Mouse (Mus musculus) neural tube, embryonic 10.5 days (tissue): ENCODE data around the gene Plce1.

ENCODE experiments used
- DNase-seq: peaks from one replicate; pipeline ENCODE4 v3.0.0-alpha.2; 2017; ENCODE audit warnings: low spot score; ENCODE audit errors: extremely low spot score

The Plce1 gene

DNA sequence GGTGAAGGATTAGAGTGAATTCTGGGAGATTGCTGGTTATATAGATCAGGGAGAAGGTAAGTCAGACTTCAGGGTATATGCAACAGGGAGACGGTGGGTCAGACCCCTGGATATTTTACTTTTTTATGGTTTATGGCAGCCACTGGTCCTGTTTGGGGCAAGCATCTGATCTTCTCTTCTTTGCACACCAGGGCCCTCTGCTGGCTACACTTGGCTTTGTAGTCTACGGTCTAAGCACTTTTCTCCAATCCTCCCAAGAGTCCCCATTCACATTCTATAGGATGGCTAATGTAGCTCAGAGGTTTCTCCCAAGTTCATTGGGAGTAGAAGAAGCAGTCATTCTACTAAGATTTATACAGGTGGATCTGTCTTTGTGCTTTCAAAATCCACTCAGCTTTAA lies 228.5 kb downstream of the Plce1 start:
- DNase-seq, result no peak

DNA sequence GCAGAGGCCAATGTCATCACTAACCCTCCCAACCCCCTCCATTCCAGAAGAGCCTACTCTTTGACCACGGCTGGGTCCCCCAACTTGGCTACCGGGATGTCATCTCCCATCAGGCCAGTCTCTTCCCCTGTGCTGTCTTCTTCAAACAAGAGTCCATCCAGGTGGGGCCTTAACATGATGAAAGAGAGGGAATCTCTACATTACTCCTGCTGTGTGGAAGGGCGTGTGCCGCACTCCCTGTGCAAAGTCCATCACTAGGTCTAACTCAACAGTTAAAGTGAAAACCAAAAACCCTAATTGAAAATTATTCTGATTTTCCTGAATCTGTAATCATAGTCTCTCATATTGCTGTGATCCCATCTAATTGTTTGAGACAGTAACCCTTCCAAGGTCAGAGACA lies 240.9 kb downstream of the Plce1 start:
- no peak for DNase-seq

DNA sequence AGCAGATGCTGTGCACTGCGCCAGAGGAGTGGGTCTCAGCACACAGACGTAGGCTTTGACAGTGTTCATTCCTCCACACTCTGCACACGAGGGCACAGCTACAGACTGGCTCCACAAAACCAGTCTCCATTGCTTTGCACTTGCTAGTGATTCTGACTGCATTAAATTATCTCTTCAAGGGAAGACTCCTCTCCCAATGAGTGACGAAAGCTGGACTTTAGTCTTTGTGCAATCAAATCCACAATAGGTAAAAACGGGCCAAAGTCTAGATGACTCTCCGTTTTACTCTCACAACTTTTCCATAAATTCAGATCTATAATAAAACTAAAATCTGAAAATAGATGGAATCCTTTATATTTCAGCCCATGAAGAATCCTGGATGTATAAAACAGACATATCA lies 242.1 kb downstream of the Plce1 start:
- no peak for DNase-seq

DNA sequence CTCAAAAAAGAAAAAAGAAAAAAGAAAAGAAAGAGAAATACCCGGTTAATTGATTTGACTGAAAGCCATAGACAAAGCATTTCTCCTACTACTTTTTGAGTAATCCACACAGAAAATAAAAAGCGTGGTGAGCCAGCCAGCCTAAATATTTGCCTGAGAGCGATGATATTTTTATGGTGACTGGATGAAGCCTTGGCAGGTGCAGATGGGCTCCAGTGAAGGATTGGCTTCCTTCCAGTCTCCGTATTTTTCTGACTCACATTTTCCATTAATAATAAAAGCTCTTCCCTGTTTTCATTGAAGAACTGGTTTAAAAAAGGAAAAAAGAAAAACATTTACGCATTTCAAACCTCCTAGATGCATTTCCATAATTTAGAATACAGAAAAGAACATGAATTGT lies 243.1 kb downstream of the Plce1 start:
- DNase-seq, result no peak

DNA sequence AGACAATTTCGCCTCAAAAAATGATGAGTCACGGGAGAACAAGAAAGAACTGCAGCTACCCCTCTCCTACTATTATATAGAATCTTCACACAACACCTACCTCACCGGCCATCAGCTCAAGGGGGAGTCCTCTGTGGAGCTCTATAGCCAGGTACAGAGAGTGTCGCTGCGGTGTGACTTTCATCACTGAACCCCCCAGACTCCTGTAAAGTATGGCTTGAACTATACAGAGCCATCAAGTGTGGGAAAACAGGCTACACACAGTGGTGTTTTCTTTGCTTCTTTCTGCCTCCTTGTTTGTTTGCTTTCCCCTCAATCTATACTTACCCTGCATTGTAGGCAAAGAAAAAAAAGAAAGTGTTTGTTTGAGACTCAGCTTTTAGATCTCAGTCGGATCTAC lies 247.9 kb downstream of the Plce1 start:
- DNase-seq, result no peak

DNA sequence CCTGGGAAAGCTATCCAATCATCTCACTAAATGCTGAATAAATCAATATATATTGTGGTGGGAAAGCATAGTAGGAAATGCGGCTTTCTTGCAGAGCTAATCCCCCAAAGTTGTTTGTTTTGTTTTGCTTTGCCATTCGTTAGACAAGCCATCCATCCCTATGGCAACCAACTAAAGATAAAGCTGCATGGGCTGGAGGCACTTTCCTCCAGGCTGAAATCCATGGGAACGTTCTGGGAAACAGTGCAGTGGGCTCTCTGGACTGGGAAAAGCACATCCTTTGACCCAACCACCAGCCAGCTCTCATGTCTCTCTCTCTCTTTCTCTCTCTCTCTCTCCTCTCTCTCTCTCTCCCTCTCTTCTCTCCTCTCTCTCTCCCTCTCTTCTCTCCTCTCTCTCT lies 248.4 kb downstream of the Plce1 start:
- no peak for DNase-seq

DNA sequence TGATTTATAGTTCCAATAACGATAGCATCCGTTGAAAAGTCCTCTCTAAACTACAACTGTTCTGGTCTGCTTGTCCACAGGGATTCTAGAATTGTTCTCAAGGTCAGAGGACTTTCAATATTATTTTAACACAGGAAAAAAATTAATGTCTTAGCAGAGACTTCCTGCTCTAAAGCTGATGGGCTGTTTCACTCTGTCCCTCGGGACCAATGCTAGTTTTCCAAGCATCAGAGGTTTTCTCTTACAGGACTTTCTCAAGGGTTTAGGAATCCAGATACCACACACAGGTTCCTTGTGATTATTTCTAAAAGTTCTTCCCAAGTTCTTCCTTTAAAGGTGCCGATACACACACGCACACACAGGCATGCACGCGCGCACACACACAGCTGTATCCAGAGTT lies 263.6 kb downstream of the Plce1 start:
- no peak for DNase-seq

DNA sequence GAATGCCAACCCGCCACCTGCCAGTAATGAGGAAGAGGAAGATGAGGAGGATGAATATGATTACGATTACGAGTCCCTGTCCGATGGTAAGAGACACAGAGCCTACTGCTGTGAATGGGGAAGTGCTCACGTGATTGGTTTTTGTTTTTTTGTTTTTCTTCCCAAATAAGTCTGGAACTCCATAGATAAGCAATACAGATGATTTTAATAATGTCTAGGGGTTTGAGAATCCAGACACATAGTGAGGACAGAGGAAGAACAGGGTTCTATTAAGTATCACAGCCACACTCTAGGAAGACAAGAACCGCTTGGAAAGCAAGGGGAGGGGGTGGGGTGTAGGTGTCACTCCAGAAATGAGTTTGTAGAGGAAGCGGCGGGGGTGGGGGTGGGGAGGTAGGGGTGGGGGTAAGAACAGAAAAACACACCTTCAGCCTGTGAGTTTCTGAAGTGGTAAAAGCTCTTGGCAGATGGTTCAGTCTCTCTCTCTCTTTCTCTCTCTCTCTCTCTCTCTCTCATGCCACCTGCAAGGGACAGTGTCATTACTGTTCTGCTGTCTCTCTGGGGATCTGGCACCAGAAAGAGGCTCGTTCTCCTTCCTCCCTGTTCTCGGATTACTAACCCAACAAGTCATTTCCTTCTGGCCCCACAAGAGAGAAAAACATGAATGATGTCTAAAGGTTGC lies 265.0 kb downstream of the Plce1 start:
- no peak for DNase-seq

DNA sequence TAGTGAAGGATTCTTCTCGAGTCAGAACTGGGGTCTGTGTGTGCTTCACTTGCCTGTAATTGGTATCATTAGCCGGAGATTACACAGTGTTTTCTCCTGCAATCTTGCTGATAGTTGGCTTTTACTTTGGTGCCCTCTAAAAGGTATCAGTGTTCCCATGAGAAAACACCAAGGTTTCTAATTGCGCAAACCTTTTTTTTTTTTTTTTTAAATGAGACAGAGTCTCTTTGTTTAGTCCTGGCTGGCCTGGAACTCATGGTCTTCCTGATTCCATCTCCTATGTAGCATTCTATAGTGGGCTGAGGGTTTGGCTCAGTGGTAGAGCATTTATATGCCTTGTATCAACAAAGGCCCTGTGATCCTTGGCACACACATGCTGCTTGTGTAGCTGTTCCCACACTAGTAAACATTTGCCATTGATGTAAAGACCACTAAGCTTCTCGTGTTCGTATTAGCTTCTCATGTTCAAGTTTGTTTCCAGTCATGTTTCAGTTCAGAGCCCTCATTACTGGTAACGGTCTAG lies 265.6 kb downstream of the Plce1 start:
- DNase-seq, result no peak

DNA sequence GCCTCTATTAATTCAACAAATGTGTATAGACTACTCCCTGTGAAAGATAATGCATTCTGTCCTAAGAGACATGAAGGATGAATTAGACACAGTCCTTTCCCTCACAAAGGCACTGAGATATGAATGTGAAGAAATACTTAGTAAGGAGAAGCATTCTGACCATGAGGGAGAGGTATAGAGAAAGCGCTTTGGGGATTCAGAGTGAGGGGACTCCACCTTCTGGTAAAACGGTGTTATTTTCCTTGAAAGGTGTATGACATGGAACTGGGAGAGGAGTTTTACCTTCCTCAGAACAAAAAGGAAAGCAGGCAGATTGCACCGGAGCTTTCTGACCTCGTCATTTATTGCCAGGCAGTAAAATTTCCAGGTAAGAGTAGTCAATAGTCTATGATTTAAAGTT lies 269.3 kb downstream of the Plce1 start:
- DNase-seq, result no peak

DNA sequence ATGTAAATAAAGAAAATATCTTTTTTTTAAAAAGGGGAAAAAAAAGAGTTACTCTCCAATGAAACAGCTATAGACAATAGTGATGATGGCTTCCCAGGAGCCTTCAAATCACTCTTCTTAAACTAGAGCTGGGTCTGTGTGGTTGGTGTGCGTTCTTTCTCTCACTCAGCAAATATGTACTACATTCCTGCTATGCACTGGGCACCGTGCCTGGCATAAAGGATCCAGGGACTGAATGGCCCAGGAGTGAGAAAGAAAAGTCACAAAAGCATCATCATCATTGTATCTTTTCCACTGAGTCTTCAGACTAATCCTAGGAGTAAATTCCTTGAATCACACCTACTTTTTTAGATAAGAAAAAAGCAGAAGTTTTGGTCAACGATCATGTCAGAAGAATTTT lies 276.3 kb downstream of the Plce1 start:
- DNase-seq, result no peak

DNA sequence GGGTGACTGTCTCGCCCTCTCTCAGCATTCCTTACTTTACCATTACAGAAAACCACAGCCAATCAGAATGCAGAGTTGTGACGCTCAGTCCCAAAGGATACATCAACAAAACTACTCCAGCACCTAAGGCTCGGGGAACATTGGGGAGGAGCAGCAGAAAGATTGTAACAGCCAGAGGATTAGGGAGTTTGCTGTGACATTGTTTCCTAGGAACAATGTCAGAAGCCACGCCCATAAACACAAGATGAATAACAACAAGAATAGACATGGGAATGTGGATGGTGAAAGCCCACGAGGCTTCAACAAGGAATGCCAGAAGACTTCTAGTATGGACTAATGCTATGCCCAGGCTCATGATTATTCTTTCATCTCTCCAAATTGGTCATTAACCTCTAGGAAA lies 277.1 kb downstream of the Plce1 start:
- DNase-seq, result no peak

DNA sequence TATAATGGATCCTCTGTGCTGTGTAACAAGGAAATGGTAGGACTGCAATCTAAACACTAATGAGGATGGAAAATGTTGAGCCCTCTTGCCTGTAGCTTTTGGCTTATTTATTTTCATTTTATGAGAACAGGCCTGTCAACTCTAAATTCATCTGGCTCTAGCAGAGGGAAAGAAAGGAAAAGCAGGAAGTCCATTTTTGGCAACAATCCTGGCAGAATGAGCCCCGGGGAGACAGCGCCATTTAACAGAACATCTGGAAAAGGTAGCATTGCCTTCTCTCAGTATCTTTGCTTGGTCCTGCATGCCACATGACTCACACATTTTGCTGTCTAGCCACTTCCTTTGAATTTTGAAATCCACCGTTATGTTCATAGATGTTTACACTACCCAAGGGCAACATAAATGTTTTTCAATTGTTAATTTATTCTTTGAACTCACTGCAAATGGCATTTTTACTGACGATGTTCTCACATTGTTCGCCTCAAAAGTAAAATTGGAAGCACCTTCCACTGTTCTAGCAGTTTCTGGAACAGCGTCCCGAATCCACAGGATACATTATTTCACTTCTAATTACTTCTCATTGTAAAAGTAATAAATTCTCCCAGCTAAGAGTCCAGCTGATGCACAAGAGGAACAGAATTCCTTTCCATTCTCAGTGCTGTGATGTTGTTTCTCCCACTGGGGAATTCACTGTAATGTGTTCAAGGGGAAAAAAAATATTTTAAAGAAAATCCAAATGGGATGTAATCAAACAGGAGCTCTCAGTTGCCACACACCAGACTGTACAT lies 278.0 kb downstream of the Plce1 start:
- DNase-seq, result no peak

DNA sequence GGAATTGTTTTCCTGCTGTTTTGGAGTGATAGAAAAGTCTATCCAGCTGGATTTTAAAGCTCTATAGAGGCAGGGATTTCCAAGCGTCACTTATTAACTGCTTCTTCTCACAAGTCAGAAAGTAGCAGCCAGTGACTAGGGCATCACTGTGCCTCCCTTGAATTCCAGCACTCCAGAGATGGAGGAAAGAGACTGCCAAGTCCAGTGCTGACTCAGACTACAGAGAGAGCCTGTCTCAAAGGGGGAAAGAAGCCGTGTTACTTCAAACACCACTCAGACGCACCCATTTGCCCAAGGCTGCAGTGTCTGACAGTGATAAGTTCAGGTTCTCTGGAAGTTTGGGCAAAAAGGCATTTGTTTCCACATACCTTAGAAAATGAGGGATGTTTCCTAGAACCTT lies 279.5 kb downstream of the Plce1 start:
- DNase-seq, result no peak

DNA sequence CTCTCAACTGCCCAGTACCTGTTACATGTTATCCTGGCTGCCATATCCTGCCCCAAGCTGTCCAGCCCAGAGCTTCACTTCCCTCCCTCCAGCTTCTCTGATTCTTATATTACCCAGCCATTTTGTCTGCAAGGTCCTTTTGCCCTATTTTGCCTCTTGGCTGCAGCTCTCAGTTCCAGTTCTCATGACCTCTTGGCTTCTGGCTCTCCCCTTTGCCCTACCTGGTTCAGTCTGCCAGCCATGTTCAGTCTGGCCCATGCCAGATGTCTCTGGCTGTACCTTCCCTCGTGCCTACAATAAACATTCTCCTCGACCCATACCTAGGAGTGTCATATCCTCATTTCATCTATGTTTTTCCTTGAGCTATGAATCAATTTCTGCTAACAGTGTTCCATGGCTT lies 285.4 kb downstream of the Plce1 start:
- DNase-seq, result no peak

DNA sequence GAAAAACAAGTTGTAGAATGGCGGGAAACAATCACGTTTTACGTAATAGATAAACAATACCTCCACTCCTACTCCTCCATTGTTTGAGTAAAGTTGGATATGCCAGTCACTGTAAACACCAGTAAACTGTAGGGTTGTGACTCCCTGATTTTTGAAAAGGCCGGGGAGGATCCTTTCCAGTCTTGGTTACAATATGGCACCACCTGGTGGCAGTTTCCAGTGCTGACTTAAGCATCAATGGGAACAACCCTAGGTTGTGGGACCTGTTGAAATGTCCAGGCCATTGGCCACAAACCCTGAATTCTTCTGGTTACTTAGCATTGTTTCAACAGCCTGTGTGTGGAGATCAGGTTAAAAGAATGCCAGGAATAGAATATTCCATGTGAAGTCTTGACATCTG lies 294.6 kb downstream of the Plce1 start:
- peak; percentile 28 for DNase-seq

DNA sequence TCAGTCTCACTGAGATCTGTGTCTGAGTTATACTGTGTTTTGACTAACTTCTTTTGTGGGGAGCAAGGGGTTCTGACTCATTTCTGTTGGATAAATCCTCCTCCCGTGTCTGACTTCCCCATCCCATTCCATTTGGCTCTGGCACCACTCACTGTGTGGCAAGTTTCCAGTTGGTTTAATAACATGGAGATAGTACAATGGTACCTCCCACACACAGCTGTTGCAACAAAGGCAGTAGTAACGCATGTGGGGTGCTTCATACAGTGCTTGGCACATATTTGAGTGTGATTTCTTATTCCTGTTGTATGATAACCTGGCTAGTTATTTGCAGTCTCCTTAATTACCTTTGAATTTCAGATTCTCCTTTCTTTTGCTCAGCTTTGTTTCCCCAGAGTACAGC lies 297.9 kb downstream of the Plce1 start:
- no peak for DNase-seq

DNA sequence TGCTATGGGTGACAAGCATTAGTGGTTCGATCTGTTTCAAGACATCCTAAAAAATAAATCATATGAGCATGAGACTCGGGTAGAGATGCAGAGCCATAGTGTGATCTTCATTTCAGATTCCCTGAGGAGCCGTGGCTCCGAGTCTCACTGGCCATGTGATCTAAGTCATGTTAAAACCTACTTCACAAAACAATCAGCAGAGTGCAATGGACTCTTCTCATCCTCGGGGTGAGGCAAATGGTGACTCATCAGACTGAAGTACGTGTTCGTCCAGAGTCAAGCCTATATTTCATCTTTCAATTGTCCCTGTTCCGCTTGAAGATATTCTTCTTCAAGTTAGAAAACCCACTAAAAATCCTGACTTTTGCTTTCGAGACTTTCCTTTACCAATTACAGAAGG lies 302.6 kb downstream of the Plce1 start:
- DNase-seq, result no peak

DNA sequence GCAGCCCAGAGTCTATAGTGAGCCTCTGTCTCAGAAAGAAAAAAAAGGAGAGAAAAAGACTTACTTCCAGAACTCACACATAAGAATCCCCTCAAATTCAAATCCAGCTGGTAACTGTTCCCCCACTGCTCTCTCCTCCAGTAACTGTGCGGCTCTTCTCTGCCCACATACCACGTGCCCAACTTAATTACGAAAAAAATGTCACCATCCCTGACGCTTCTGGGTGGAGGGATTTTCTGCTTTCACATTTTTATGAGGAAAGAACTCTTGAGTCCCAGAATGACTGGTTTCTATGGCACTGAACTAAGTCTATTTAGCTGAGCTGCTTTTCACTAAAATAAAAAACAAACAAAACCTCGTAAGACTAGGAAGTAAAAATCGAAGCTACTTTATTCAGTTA lies 306.8 kb downstream of the Plce1 start:
- no peak for DNase-seq

DNA sequence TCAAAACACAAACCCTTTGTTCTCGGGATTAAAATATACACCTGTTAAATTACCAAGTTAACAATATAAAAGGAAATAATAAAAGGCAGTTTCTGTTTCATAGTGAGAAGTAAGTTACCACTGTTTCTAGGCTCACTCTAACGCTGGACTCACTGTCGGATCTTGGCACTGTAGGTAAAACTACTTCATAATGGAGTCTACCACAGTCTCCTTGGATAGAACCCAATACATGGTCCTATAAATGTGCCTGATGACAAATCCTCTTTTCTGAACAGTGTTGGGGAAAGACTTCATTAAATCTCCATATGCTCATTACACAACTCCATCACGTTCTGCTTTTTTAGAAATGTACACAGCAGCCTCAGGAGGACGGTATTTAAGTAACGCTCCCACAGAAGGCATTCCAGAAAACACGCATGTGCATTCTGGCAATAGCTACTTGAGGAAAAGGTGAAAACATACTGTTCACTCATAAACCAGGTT lies 312.7 kb downstream of the Plce1 start:
- DNase-seq, result no peak

DNA sequence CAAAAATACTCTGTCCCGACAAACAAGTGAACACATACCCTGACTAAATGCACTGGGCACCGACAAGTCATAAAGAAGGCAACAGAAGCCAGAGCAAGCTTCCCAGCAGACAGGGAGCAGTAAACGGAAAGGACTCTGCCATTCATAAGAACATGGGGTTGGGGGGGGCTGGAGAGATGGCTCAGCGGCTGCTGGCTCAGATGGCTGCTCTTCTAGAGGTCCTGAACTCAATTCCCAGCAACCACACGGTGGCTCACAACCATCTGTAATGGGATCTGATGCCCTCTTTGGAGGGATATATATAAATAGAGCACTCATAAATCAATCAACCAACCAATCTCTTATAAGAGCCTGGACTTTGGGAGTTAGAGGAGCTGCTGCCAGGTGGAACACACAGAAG lies 315.6 kb downstream of the Plce1 start:
- no peak for DNase-seq

DNA sequence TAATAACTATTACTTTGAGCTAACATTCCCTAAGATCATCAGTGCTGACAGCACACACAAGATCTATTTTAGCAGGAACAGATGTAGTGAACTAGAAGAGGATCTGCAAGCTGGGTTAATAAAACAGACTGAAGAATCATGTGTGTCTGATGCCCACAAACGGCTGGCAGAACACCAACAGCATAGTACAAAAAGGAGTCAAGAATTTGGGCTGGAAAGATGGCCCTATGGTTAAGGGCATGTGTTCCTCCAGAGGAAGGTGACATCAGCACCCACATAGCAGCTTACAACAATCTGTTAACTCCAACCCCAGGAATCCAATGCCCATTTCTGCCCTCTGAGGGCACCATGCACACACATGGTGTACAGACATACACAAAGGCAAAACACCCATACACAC lies 317.4 kb downstream of the Plce1 start:
- no peak for DNase-seq

DNA sequence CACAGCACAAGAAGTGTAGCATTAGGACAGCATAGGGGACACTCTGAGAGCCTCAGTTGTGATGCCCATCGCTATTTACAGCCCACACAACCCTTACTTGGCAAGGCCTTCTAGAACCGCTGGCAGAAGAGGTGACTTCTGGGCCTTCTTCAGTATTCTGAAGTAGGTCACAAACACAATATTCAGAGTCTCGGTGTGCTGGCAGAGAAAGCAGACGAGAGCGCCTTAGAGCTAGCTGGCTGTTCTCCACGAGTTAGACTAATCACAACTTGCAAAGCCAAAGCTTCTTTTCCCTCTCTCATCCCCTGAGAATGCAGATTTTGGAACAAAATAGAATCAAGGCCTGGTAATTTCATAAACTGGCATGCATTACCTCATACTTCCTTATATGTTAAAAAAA lies 317.9 kb downstream of the Plce1 start:
- DNase-seq, result no peak
